Mouse (Mus musculus) spleen, postnatal 14 days (tissue): ENCODE data around the gene Dhrs1.
A peak's percentile ranks its signal among the peaks of the same experiment; 100 is the strongest.

ENCODE experiments used
- DNase-seq, 2 experiments: peaks; one replicate each; pipeline ENCODE4 v3.0.0; 2021 to 2022; ENCODE audit warnings: low spot score in 2 of 2

Dhrs1 gene

GRCm38 (mm10) chr14:55745180-55745860, at the start of gene Dhrs1, which contains the start of gene Nop9:
Dhrs1 (minus strand) TSS chr14:55745690.
Nop9 (plus strand) TSS chr14:55745693.
- peak; percentile 71 to 81 for DNase-seq

- no peak for DNase-seq
Observed at GRCm38 (mm10) chr14:55793946-55794345, 48.5 kb upstream of the Dhrs1 start.

- DNase-seq, result no peak
Observed at GRCm38 (mm10) chr14:55793461-55793860, 48.0 kb upstream of the Dhrs1 start.

GRCm38 (mm10) chr14:55788256-55789050, 43.0 kb upstream of the Dhrs1 start, which contains the start of gene Ripk3:
Ripk3 (minus strand) TSS chr14:55788865.
- peak in 1 of 2 experiments; percentile 34 for DNase-seq

GRCm38 (mm10) chr14:55787731-55788130, 42.2 kb upstream of the Dhrs1 start:
- DNase-seq, result no peak

- DNase-seq, result peak in 1 of 2 experiments; percentile 0
Observed at GRCm38 (mm10) chr14:55785195-55785594, 39.7 kb upstream of the Dhrs1 start.

- peak in 1 of 2 experiments; percentile 1 for DNase-seq
Observed at GRCm38 (mm10) chr14:55783958-55784235, 38.4 kb upstream of the Dhrs1 start, which contains the start of gene Adcy4. Adcy4 (minus strand) TSS chr14:55784095.

GRCm38 (mm10) chr14:55783171-55783957, 37.9 kb upstream of the Dhrs1 start:
- peak in 1 of 2 experiments; percentile 0 for DNase-seq

- DNase-seq, result peak in 1 of 2 experiments; percentile 0
Observed at GRCm38 (mm10) chr14:55782361-55782960, 37.0 kb upstream of the Dhrs1 start.

- peak in 1 of 2 experiments; percentile 40 for DNase-seq
Observed at GRCm38 (mm10) chr14:55781310-55781709, 35.8 kb upstream of the Dhrs1 start.

- DNase-seq, result no peak
Observed at GRCm38 (mm10) chr14:55780736-55781135, 35.2 kb upstream of the Dhrs1 start.

GRCm38 (mm10) chr14:55779656-55780055, 34.2 kb upstream of the Dhrs1 start:
- DNase-seq, result no peak

- DNase-seq, result no peak
Observed at GRCm38 (mm10) chr14:55778686-55779085, 33.2 kb upstream of the Dhrs1 start.

GRCm38 (mm10) chr14:55777806-55778205, 32.3 kb upstream of the Dhrs1 start:
- DNase-seq, result no peak

- no peak for DNase-seq
Observed at GRCm38 (mm10) chr14:55777176-55777575, 31.7 kb upstream of the Dhrs1 start.

- DNase-seq, result no peak
Observed at GRCm38 (mm10) chr14:55776711-55777110, 31.2 kb upstream of the Dhrs1 start.

- no peak for DNase-seq
Observed at GRCm38 (mm10) chr14:55769087-55769703, 23.7 kb upstream of the Dhrs1 start.

- DNase-seq, result no peak
Observed at GRCm38 (mm10) chr14:55768555-55768954, 23.1 kb upstream of the Dhrs1 start.

GRCm38 (mm10) chr14:55767519-55768414, 22.3 kb upstream of the Dhrs1 start:
- no peak for DNase-seq

GRCm38 (mm10) chr14:55765696-55766095, 20.2 kb upstream of the Dhrs1 start, which contains the start of gene Ltb4r1:
Ltb4r1 (plus strand) TSS chr14:55765962.
- DNase-seq, result no peak
